Mouse (Mus musculus) naive thymus-derived CD4-positive, alpha-beta T cell, adult 5 months (primary cell): Measurements from ENCODE around the gene Smarca1. TPM values are rescaled to one million over a fixed set of nuclear protein-coding genes. Genes with fewer than 3 reads are reported as not detected.

ENCODE experiments used
- polyA plus RNA-seq: library from polyadenylated mRNA; unstranded; fragments of 100-300 nt; shearing (Covaris generic); gene quantifications from one replicate; pipeline ENCODE4 v1.2.1, GENCODE M21; 2017

Smarca1 gene
- not detected for polyA plus RNA-seq

GRCm38 (mm10) chrX:47892431-47893024 is at the start of gene Smarca1:
TSS of gene Smarca1 (minus strand) at chrX:47892974.

GRCm38 (mm10) chrX:47912306-47912792 is 19.6 kb upstream of the Smarca1 start, which contains the start of gene Ocrl:
TSS of gene Ocrl (plus strand) at chrX:47912387.

Other genes with a start within 250 kb of the Smarca1 start
- 8.8 TPM for gene Ocrl, start 19.4 kb upstream of the Smarca1 start, polyA plus RNA-seq
- 0.17 TPM for gene Apln, start 141.9 kb upstream of the Smarca1 start, polyA plus RNA-seq
- gene Xpnpep2, start 215.8 kb upstream of the Smarca1 start, polyA plus RNA-seq, result not detected